Mouse (Mus musculus) embryo, embryonic 11.5 days (tissue): ENCODE data around the gene Hist1h2ae.
"Not testable (repeated sequence)": the region's sequence is repeated elsewhere in the genome, so short reads cannot be mapped to it uniquely, and the experiment has no call there.

Experiments used
- DNase-seq: peaks from one replicate; pipeline ENCODE4 v3.0.0-alpha.2; 2012; ENCODE audit warnings: low read depth, low spot score

Hist1h2ae gene

GRCm38 (mm10) chr13:23562699-23563462 lies 8.1 kb downstream of the Hist1h2ae start:
- DNase-seq, result no peak

- peak; percentile 94 for DNase-seq
Observed at GRCm38 (mm10) chr13:23561883-23562659, 8.9 kb downstream of the Hist1h2ae start, which contains the start of gene Hist1h3e. TSS of gene Hist1h3e (minus strand) at chr13:23562369.

- not testable (repeated sequence) for DNase-seq
Observed at GRCm38 (mm10) chr13:23561531-23561882, 9.5 kb downstream of the Hist1h2ae start.

- not testable (repeated sequence) for DNase-seq
Observed at GRCm38 (mm10) chr13:23560699-23561098, 10.3 kb downstream of the Hist1h2ae start.

- no peak for DNase-seq
Observed at GRCm38 (mm10) chr13:23556906-23557305, 14.1 kb downstream of the Hist1h2ae start.

- DNase-seq, result no peak
Observed at GRCm38 (mm10) chr13:23555839-23556416, 15.1 kb downstream of the Hist1h2ae start.

GRCm38 (mm10) chr13:23554925-23555838 lies 15.8 kb downstream of the Hist1h2ae start:
- no peak for DNase-seq

- no peak for DNase-seq
Observed at GRCm38 (mm10) chr13:23554393-23554792, 16.6 kb downstream of the Hist1h2ae start.

GRCm38 (mm10) chr13:23552962-23553361 lies 18.1 kb downstream of the Hist1h2ae start, which contains the start of gene Hist1h1d:
TSS of gene Hist1h1d (plus strand) at chr13:23553262.
- DNase-seq, result no peak

GRCm38 (mm10) chr13:23551931-23552914 lies 18.8 kb downstream of the Hist1h2ae start:
- no peak for DNase-seq

- DNase-seq, result peak; percentile 92
Observed at GRCm38 (mm10) chr13:23551146-23551834, 19.7 kb downstream of the Hist1h2ae start, which contains the start of gene Hist1h4f. TSS of gene Hist1h4f (minus strand) at chr13:23551648.

- DNase-seq, result no peak
Observed at GRCm38 (mm10) chr13:23550761-23551145, 20.3 kb downstream of the Hist1h2ae start.

- no peak for DNase-seq
Observed at GRCm38 (mm10) chr13:23546694-23547093, 24.3 kb downstream of the Hist1h2ae start.

GRCm38 (mm10) chr13:23544787-23545120 lies 26.3 kb downstream of the Hist1h2ae start:
- DNase-seq, result not testable (repeated sequence)

- peak; percentile 87 for DNase-seq
Observed at GRCm38 (mm10) chr13:23543965-23544786, 26.8 kb downstream of the Hist1h2ae start, which contains the start of gene Hist1h3f. TSS of gene Hist1h3f (plus strand) at chr13:23544052.

- peak; percentile 80 for DNase-seq
Observed at GRCm38 (mm10) chr13:23542999-23543607, 27.9 kb downstream of the Hist1h2ae start, which contains the start of gene Hist1h2bh. TSS of gene Hist1h2bh (minus strand) at chr13:23543392.

GRCm38 (mm10) chr13:23542225-23542980 lies 28.6 kb downstream of the Hist1h2ae start:
- not testable (repeated sequence) for DNase-seq
